Mouse (Mus musculus) liver, embryonic 14.5 days (tissue): ENCODE measurements around the gene Srgap1. TPM values are rescaled to one million over a fixed set of nuclear protein-coding genes. Genes with fewer than 3 reads are reported as not detected.

Experiments used
- ATAC-seq: fragments of 200-750 bp; cut with Nextera tagmentation; 2 replicates; pipeline ENCODE4 v1.8.0; 2017; ENCODE audit warnings: moderate number of reproducible peaks, mild to moderate bottlenecking, moderate library complexity; ENCODE audit not compliant: insufficient read depth
- DNase-seq, 3 experiments: peaks; one replicate each; pipeline ENCODE4 v3.0.0-alpha.2; 2012 to 2013; ENCODE audit warnings: low read depth in 3 of 3, low spot score in 3 of 3
- H3K27ac ChIP-seq: fragments of 300-500 bp; sonication (generic); 2 replicates; pipeline ENCODE4 v1.5.1; 2014; ENCODE audit warnings: moderate library complexity, mild to moderate bottlenecking, control low read depth, inconsistent platforms
- H3K27me3 ChIP-seq: fragments of 300-500 bp; sonication (generic); 2 replicates; pipeline ENCODE4 v1.6.1; 2014; ENCODE audit warnings: mild to moderate bottlenecking, low read length, moderate library complexity; ENCODE audit not compliant: control insufficient read depth, insufficient read depth
- H3K36me3 ChIP-seq: fragments of 300-500 bp; sonication (generic); replicated peaks from 2 replicates; pipeline ENCODE4 v1.6.1; 2014; ENCODE audit warnings: low read depth; ENCODE audit not compliant: control insufficient read depth, insufficient read depth
- H3K4me1 ChIP-seq, 2 experiments: fragments of 200-500 bp in 1 of 2; fragments of 300-500 bp in 1 of 2; sonication (generic) in 1 of 2; replicated peaks; 2 replicates each; pipeline ENCODE4 v1.6.1; 2012 to 2014; ENCODE audit warnings: antibody characterized with exemption in 1 of 2, inconsistent platforms in 1 of 2, low read length in 1 of 2; ENCODE audit not compliant: control insufficient read depth in 2 of 2, insufficient read depth in 2 of 2
- H3K4me2 ChIP-seq: fragments of 300-500 bp; sonication (generic); 2 replicates; pipeline ENCODE4 v1.6.1; 2014; ENCODE audit warnings: low read depth, mild to moderate bottlenecking, control low read depth, moderate library complexity
- H3K4me3 ChIP-seq, 2 experiments: fragments of 200-500 bp in 1 of 2; fragments of 300-500 bp in 1 of 2; sonication (generic) in 1 of 2; 2 replicates each; pipeline ENCODE4 v1.5.1; 2012 to 2014; ENCODE audit warnings: low read depth in 2 of 2, low read length in 2 of 2, mild to moderate bottlenecking in 2 of 2, control low read depth in 1 of 2, inconsistent platforms in 1 of 2, moderate library complexity in 1 of 2; ENCODE audit not compliant: insufficient read depth in 1 of 2
- H3K9ac ChIP-seq: fragments of 300-500 bp; sonication (generic); replicated peaks from 2 replicates; pipeline ENCODE4 v1.6.1; 2014; ENCODE audit warnings: mild to moderate bottlenecking, control low read depth, moderate library complexity
- H3K9me3 ChIP-seq: fragments of 300-500 bp; sonication (generic); 2 replicates; pipeline ENCODE4 v1.6.1; 2016; ENCODE audit warnings: low read length, mixed read lengths; ENCODE audit not compliant: control insufficient read depth
- CTCF ChIP-seq: IDR thresholded peaks from 2 replicates; pipeline ENCODE4 v1.5.1; 2016; ENCODE audit warnings: antibody characterized with exemption, low read depth, control low read depth
- EP300 ChIP-seq: IDR thresholded peaks from 2 replicates; pipeline ENCODE4 v1.6.1; 2016; ENCODE audit warnings: antibody characterized with exemption, low read depth
- WGBS: fragments of 180-500 bp; shearing (Covaris S2); extraction: QIAGEN DNeasy Blood & Tissue Kit; methylation state at CpG from one replicate; pipeline ENCODE4 v1.1.7; 2014; ENCODE audit not compliant: insufficient replicate concordance; 5-methylcytosine and 5-hydroxymethylcytosine counted together
- polyA plus RNA-seq, 2 experiments: library from polyadenylated mRNA; depleted of rRNA in 1 of 2; stranded (reverse) in 1 of 2; unstranded in 1 of 2; fragments of >200 nt; fragmentation: Nextera tagmentation in 1 of 2; extraction: Ambion mirVana in 1 of 2; gene quantifications; 2 replicates each; pipeline versions ENCODE4 v1.2.1 to v1.2.3; 2012 to 2014

The Srgap1 gene
- polyA plus RNA-seq, 2 experiments: 0.66 to 0.79 TPM

- no peak for TF ChIP-seq CTCF
- TF ChIP-seq EP300: no peak
- DNase-seq (no peak), ATAC-seq (no peak)
- WGBS: 40% methylated on average over 5 of the region's 5 CpGs
- no peaks in the 10 kb centered on the region for H3K27me3 ChIP-seq
- H3K9me3 ChIP-seq: no peaks in the 10 kb centered on the region
- H3K36me3 ChIP-seq: no peaks in the 10 kb centered on the region
- H3K4me3 ChIP-seq: no peak overlapping the region
- H3K27ac ChIP-seq: no peak overlapping the region
- no peak overlapping the region for H3K4me2 ChIP-seq
- H3K9ac ChIP-seq: no peak overlapping the region
- H3K4me1 ChIP-seq: no peaks in the 10 kb centered on the region
Measured at GRCm38 (mm10) chr10:121822674-121823073, 224.4 kb downstream of the Srgap1 start.

DNA sequence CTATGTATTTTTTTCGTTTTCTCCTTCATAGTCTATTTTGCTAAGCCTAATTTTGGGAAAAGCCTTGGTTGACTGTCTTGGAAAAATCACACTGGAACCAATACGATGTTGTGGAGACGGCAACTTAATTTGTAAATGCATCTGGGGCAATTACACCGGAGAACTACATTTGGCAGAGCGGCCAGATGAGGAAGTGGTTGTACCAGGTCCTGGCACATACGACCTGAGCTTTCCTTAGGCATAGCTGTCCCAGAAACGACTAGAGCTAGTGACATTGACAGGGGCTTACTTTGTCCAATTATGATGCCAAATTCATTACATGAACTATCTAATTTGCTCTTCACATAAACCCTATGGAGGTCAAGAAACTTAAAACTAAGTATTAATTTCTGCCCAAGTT is 226.3 kb downstream of the Srgap1 start:
- H3K9me3 ChIP-seq: no peaks in the 10 kb centered on the region
- TF ChIP-seq CTCF: no peak
- no peak for TF ChIP-seq EP300
- H3K4me3 ChIP-seq: no peak overlapping the region
- no peak overlapping the region for H3K4me2 ChIP-seq
- no peak overlapping the region for H3K9ac ChIP-seq
- H3K27ac ChIP-seq: no peak overlapping the region
- no peak for DNase-seq
- no peaks in the 10 kb centered on the region for H3K27me3 ChIP-seq
- H3K36me3 ChIP-seq: no peaks in the 10 kb centered on the region
- ATAC-seq: no peak
- 62% methylated on average over 7 of the region's 7 CpGs for WGBS
- no peaks in the 10 kb centered on the region for H3K4me1 ChIP-seq

- no peak overlapping the region for H3K27ac ChIP-seq
- DNase-seq (no peak), ATAC-seq (no peak)
- TF ChIP-seq EP300 (no peak), CTCF (no peak)
- 62% methylated on average over 7 of the region's 7 CpGs for WGBS
- H3K4me2 ChIP-seq: no peak overlapping the region
- H3K9me3 ChIP-seq: no peaks in the 10 kb centered on the region
- no peaks in the 10 kb centered on the region for H3K4me1 ChIP-seq
- no peak overlapping the region for H3K4me3 ChIP-seq
- H3K27me3 ChIP-seq: no peaks in the 10 kb centered on the region
- H3K36me3 ChIP-seq: no peaks in the 10 kb centered on the region
- no peak overlapping the region for H3K9ac ChIP-seq
Measured at GRCm38 (mm10) chr10:121817983-121818382, 229.1 kb downstream of the Srgap1 start.

- no peak for ATAC-seq
- 72% methylated on average over 11 of the region's 11 CpGs for WGBS
- Histone ChIP-seq H3K27me3 (no peaks in the 10 kb centered on the region), H3K36me3 (no peaks in the 10 kb centered on the region), H3K9me3 (no peaks in the 10 kb centered on the region), H3K4me2 (no peak overlapping the region), H3K4me1 (no peaks in the 10 kb centered on the region), H3K4me3 (no peak overlapping the region), H3K27ac (no peak overlapping the region), H3K9ac (no peak overlapping the region)
- TF ChIP-seq CTCF (no peak), EP300 (no peak)
- DNase-seq: no peak
Measured at GRCm38 (mm10) chr10:121807771-121808170, 239.3 kb downstream of the Srgap1 start.

DNA sequence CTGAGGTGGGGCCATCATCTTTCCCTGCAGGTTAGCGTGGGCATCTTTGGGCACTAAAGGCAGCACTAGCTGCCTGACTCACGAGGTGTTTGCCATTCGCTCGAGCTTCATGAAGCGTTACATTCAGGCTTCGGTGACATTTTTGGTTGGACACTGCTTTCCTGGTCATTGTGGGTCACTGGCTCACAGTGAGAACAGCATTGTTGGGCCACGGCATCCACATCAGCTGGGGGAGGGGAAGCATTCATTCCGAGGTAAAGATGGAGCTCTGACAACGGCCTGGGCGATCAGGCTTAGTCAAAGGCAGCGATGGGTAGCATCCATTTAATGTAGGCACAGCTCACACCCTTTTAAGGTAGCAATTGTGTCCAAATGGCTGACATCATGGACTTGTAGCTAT is 240.3 kb downstream of the Srgap1 start:
- Histone ChIP-seq H3K9me3 (no peaks in the 10 kb centered on the region), H3K27me3 (no peaks in the 10 kb centered on the region), H3K27ac (no peak overlapping the region), H3K36me3 (no peaks in the 10 kb centered on the region), H3K9ac (no peak overlapping the region), H3K4me3 (no peak overlapping the region), H3K4me1 (no peaks in the 10 kb centered on the region), H3K4me2 (no peak overlapping the region)
- no peak for DNase-seq
- 70% methylated on average over 11 of the region's 11 CpGs for WGBS
- ATAC-seq: no peak
- TF ChIP-seq CTCF: no peak
- TF ChIP-seq EP300: no peak

- Histone ChIP-seq H3K4me3 (no peak overlapping the region), H3K9ac (no peak overlapping the region), H3K4me2 (no peak overlapping the region), H3K27ac (no peak overlapping the region), H3K27me3 (no peaks in the 10 kb centered on the region), H3K9me3 (no peaks in the 10 kb centered on the region), H3K36me3 (no peaks in the 10 kb centered on the region), H3K4me1 (no peaks in the 10 kb centered on the region)
- TF ChIP-seq EP300: no peak
- no peak for TF ChIP-seq CTCF
- DNase-seq: no peak
- ATAC-seq: no peak
- whole genome bisulfite sequencing: 31% methylated on average over 11 of the region's 11 CpGs
Measured at GRCm38 (mm10) chr10:121805933-121806341, 241.2 kb downstream of the Srgap1 start.
